Mouse (Mus musculus) hindbrain, embryonic 14.5 days (tissue): ENCODE results near the gene Prkacb. TPM values are rescaled to one million over a fixed set of nuclear protein-coding genes. Genes with fewer than 3 reads are reported as not detected.

ENCODE experiments used
- ATAC-seq: fragments of 200-750 bp; cut with Nextera tagmentation; 2 replicates; pipeline ENCODE4 v1.8.0; 2017; ENCODE audit warnings: moderate number of reproducible peaks, mild to moderate bottlenecking, moderate TSS enrichment, moderate library complexity; ENCODE audit not compliant: low FRiP score
- DNase-seq: peaks from one replicate; pipeline ENCODE4 v3.0.0-alpha.2; 2015; ENCODE audit warnings: low spot score
- H3K27ac ChIP-seq: fragments of 300-500 bp; sonication (generic); 2 replicates; pipeline ENCODE4 v1.5.1; 2014; ENCODE audit warnings: mild to moderate bottlenecking, moderate library complexity
- H3K27me3 ChIP-seq: fragments of 300-500 bp; sonication (generic); 2 replicates; pipeline ENCODE4 v1.6.1; 2014; ENCODE audit warnings: mild to moderate bottlenecking, low read length, mixed read lengths; ENCODE audit not compliant: control insufficient read depth, insufficient read depth
- H3K36me3 ChIP-seq: fragments of 300-500 bp; sonication (generic); replicated peaks from 2 replicates; pipeline ENCODE4 v1.6.1; 2014; ENCODE audit not compliant: control insufficient read depth, insufficient read depth
- H3K4me1 ChIP-seq: fragments of 300-500 bp; sonication (generic); replicated peaks from 2 replicates; pipeline ENCODE4 v1.6.1; 2014; ENCODE audit warnings: antibody characterized with exemption, low read length, mixed read lengths; ENCODE audit not compliant: control insufficient read depth, insufficient read depth
- H3K4me2 ChIP-seq: fragments of 300-500 bp; sonication (generic); replicated peaks from 2 replicates; pipeline ENCODE4 v1.6.1; 2014; ENCODE audit warnings: mild to moderate bottlenecking, moderate library complexity
- H3K4me3 ChIP-seq: fragments of 300-500 bp; sonication (generic); replicated peaks from 2 replicates; pipeline ENCODE4 v1.5.1; 2014; ENCODE audit warnings: mild to moderate bottlenecking, low read length
- H3K9ac ChIP-seq: fragments of 300-500 bp; sonication (generic); 2 replicates; pipeline ENCODE4 v1.6.1; 2014
- H3K9me3 ChIP-seq: fragments of 300-500 bp; sonication (generic); 2 replicates; pipeline ENCODE4 v1.6.1; 2016; ENCODE audit warnings: low read length; ENCODE audit not compliant: control insufficient read depth
- WGBS: fragments of 180-500 bp; shearing (Covaris S2); extraction: QIAGEN DNeasy Blood & Tissue Kit; methylation state at CpG from one replicate; pipeline ENCODE4 v1.1.7; 2014; 5-methylcytosine and 5-hydroxymethylcytosine counted together
- polyA plus RNA-seq: library from polyadenylated mRNA; unstranded; fragments of >200 nt; fragmentation: Nextera tagmentation; extraction: Ambion mirVana; gene quantifications from 2 replicates; pipeline ENCODE4 v1.2.1, GENCODE M21; 2014

The Prkacb gene
- polyA plus RNA-seq, 1 experiment from 2014 or later, result 216 TPM

DNA sequence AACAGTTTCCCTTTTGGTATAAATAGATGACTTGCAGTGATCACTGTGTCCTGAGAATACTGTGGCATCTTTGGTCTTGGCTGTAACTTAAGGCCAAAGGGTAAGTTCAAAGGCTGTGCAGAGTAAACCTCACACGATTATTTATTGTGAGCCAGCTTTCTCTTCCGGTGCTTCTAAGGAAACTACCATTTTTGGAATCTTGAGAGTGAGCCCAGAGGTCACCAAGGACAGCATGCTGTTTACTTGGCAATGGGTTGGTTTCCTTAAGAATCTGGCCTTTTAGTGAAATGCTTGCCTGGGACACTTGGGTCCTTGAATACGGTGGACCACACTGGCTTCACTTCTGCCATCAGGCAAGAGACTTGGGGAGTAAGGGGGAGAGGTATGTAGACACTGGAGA, 30.0 kb upstream of the Prkacb start:
- no peak for ATAC-seq
- no peak overlapping the region for H3K9ac ChIP-seq

DNA sequence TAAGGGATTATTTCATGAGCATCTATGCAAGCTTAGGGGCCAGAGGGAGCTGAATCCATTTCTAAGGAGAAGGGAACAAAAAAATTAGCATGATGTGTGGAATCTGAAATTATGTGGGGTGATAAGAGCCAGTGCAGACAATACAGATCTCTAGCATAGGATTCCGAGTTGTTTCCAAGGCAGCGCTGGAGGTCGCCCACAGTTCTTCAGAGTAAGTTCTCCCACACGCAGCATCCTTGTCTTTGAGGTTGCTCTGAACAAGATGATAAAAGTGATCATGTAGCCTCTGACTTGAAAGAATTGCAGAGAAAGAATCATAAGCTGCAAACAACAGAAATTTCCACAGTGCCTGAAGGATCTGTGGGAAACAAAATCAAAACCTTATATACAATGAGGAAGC, 7.9 kb upstream of the Prkacb start:
- no peaks in the 10 kb centered on the region for H3K36me3 ChIP-seq
- 92% methylated on average over 4 of the region's 4 CpGs for WGBS
- no peak for ATAC-seq
- no peak overlapping the region for H3K4me2 ChIP-seq
- DNase-seq, result no peak
- H3K4me1 ChIP-seq, result no peaks in the 10 kb centered on the region
- H3K27ac ChIP-seq, result no peak overlapping the region
- H3K9me3 ChIP-seq, result no peaks in the 10 kb centered on the region
- H3K4me3 ChIP-seq, result no peak overlapping the region
- no peak overlapping the region for H3K9ac ChIP-seq
- H3K27me3 ChIP-seq, result 0 out of 2 replicates have a peak, but pooled peaks cover 5% of the 10 kb centered on the region

More for the DNA sequence above, 30.0 kb upstream of the Prkacb start:
- H3K27ac ChIP-seq, result no peak overlapping the region
- DNase-seq, result no peak
- H3K4me1 ChIP-seq, result 0 out of 2 replicates have a peak, but pooled peaks cover 3% of the 10 kb centered on the region
- H3K36me3 ChIP-seq, result no peaks in the 10 kb centered on the region
- no peak overlapping the region for H3K4me3 ChIP-seq
- H3K9me3 ChIP-seq, result no peaks in the 10 kb centered on the region
- WGBS, result 72% methylated on average over 3 of the region's 3 CpGs
- no peaks in the 10 kb centered on the region for H3K27me3 ChIP-seq
- no peak overlapping the region for H3K4me2 ChIP-seq

DNA sequence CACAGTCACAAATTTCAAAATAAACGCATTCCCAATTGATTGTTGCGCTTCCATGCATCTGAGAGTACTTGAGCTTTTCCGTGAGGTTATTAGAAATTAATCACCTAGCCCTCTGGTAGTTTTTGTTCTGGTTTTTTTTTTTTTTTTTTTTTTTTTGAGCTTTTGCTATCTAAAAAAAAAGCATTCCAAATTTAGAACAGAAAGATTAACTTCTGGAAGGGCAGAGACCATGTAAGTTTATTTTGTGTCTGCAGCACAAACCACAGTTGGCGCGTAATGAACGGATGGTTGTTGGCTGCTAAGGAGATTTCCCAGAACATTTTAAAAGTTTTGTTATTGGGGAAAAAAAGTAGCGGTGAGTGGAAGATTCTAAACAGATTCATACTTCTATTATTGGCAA, 834 bp upstream of the Prkacb start:
- Histone ChIP-seq H3K4me3 (peak overlapping the region; percentile 87), H3K27ac (peak overlapping the region; percentile 94), H3K9me3 (no peaks in the 10 kb centered on the region), H3K36me3 (no peaks in the 10 kb centered on the region; the same call in 1 of the 2 replicates), H3K4me1 (peaks cover 19% of the 10 kb centered on the region), H3K4me2 (peak overlapping the region; percentile 77), H3K9ac (peak overlapping the region; percentile 90), H3K27me3 (no peaks in the 10 kb centered on the region)
- ATAC-seq (no peak), DNase-seq (no peak)
- 66% methylated on average over 7 of the region's 7 CpGs for WGBS

DNA sequence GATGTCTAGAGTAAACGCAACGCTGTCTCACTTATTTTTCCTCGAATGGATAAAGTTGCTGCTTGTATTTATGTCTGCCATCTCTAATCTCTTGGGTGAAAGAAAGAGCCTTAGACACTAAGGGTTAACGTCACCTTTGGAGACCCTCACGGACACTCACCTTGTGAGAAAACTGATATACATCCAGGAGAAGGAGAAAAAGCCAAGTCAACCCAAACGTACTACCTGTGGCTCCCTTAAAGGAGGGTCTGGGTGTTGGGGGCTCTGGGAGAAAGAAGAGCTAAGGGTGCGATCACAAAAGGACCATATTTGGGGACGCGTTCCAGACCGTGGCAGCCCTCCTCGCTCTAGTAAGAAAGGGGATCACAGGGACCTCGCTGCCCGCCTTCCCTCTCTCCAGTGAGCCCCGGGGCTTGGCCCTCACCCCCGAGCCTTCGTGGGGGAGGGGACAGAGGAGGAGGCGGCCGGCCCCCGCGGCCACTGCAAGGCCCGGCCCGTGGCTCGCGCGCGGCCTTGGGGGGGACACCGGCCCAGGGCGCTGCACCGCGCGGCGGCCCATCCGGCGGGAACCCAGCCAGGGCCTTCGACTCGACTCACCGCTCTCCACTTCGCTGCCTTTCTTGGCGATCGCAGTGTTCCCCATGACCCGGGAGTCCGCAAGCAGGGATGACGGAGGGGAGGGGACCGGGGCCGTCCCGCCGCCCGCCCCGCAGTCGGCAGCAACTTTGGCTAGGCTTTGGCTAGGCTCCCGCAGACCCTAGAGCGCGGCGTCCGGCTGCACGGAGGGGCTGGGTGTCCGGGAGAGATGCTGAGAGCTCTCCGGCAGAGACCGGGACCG, 530 bp downstream of the Prkacb start:
- Histone ChIP-seq H3K27me3 (no peaks in the 10 kb centered on the region), H3K9ac (peak overlapping the region; percentile 90), H3K4me2 (peak overlapping the region; percentile 80), H3K4me3 (peak overlapping the region; percentile 87), H3K27ac (peak overlapping the region; percentile 94), H3K36me3 (peaks cover 6% of the 10 kb centered on the region), H3K4me1 (peaks cover 19% of the 10 kb centered on the region), H3K9me3 (no peaks in the 10 kb centered on the region)
- ATAC-seq, result peak; percentile 70
- DNase-seq, result peak; percentile 48
- 1% methylated on average over 40 of the region's 60 CpGs for WGBS

DNA sequence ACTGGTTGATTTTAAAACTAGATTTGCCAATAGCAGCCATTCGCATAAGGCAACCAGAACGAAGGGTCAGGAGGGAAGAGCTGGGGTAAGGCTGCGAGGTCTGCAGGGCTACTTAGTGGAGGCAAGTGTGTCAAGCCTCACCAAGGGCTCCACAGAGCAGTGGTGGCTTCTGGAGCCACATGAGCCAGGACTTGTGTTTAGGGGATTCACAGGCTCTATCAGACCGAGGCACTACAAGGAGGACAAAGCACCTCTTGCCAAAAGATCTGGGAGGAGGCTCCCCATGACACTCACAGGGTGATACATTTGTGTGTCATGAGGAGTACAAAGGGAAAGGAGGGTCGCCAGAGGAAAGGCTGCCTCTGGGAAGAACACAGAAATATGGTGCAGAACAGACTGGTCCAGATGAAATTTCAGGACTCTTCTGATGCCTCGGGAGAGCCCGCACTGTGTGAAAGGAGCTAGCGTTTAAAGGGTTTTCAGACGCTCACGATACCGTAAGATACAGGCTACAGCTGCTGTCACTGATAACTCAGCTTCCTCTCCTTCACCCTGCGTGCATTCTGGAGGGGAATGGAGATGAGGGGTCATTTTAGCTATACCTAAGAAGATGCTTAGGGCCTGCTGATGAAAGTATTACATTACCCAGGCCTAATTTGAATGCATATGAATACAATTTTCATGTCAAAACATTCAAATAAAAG, 19.1 kb downstream of the Prkacb start:
- Histone ChIP-seq H3K4me1 (no peaks in the 10 kb centered on the region), H3K4me3 (no peak overlapping the region), H3K27ac (no peak overlapping the region), H3K9me3 (no peaks in the 10 kb centered on the region), H3K9ac (no peak overlapping the region), H3K27me3 (no peaks in the 10 kb centered on the region), H3K36me3 (no peaks in the 10 kb centered on the region; the same call in 1 of the 2 replicates), H3K4me2 (no peak overlapping the region)
- 90% methylated on average over 12 of the region's 12 CpGs for WGBS
- DNase-seq, result no peak
- no peak for ATAC-seq

GRCm38 (mm10) chr3:146792144-146792748, 20.5 kb downstream of the Prkacb start:
- no peaks in the 10 kb centered on the region for H3K27me3 ChIP-seq
- DNase-seq, result no peak
- H3K4me3 ChIP-seq, result no peak overlapping the region
- H3K4me1 ChIP-seq, result no peaks in the 10 kb centered on the region
- no peaks in the 10 kb centered on the region; the same call in 1 of the 2 replicates for H3K36me3 ChIP-seq
- no peaks in the 10 kb centered on the region for H3K9me3 ChIP-seq
- H3K27ac ChIP-seq, result no peak overlapping the region
- H3K4me2 ChIP-seq, result no peak overlapping the region
- WGBS, result 86% methylated on average over 3 of the region's 3 CpGs
- ATAC-seq, result no peak
- H3K9ac ChIP-seq, result no peak overlapping the region

GRCm38 (mm10) chr3:146784233-146784632, 28.6 kb downstream of the Prkacb start:
- DNase-seq, result no peak
- H3K4me2 ChIP-seq, result no peak overlapping the region
- peaks cover 11% of the 10 kb centered on the region for H3K4me1 ChIP-seq
- H3K36me3 ChIP-seq, result no peaks in the 10 kb centered on the region
- no peak overlapping the region for H3K9ac ChIP-seq
- H3K27me3 ChIP-seq, result no peaks in the 10 kb centered on the region
- 73% methylated on average over 3 of the region's 3 CpGs for WGBS
- ATAC-seq, result no peak
- no peak overlapping the region for H3K4me3 ChIP-seq
- H3K27ac ChIP-seq, result peak overlapping the region; percentile 47; the same call in 1 of the 2 replicates
- no peaks in the 10 kb centered on the region for H3K9me3 ChIP-seq

DNA sequence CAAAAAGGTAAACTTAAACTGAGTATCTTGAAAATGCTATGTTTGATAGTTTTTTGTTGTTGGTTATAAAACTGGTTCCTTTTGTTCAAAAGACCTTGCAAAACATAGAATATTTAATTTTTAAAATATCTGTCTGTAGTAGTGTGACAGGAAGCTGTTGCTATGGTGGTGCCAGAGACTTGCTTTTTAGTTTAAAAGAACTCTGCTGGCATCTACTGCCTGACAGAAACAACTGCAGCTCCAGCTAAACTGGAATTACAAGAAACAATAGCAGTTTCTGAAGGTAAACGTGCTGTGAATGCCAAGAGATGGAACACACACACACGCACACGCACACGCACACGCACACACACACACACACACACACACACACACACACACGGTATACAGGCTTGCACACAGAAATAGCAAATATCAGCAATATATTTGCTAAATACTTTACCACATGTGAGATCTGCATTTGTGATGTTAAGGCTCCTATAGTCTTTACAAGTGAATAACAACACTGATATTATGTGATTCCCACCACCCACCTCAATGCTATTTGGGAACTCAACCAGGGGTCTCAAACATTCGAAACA, 29.1 kb downstream of the Prkacb start:
- Histone ChIP-seq H3K4me3 (no peak overlapping the region), H3K36me3 (no peaks in the 10 kb centered on the region), H3K27me3 (no peaks in the 10 kb centered on the region), H3K9me3 (no peaks in the 10 kb centered on the region), H3K4me2 (no peak overlapping the region), H3K27ac (peak overlapping the region; percentile 47; the same call in 1 of the 2 replicates), H3K9ac (no peak overlapping the region), H3K4me1 (peaks cover 11% of the 10 kb centered on the region)
- ATAC-seq (peak; percentile 55), DNase-seq (peak; percentile 71)
- 76% methylated on average over 7 of the region's 7 CpGs for WGBS

DNA sequence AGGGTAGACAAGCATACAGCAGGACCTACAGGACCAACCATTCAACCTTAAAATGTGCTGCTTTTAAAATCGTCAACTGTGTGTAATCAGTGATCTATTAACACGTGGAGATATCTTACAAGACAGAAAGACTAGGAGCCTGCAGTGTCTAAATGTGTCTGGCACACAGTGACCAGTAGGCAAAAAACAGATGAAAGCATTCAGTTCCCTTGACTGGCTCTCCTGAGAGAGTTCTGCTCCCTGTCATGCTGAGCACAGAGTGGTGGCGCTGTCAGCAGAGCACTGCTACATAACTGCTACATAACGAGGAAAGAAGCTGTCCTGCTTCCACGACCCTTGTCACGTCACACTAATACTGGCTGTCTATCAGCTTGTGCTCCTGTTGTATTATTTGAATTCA, 30.2 kb downstream of the Prkacb start:
- no peak overlapping the region for H3K27ac ChIP-seq
- H3K4me1 ChIP-seq, result peaks cover 11% of the 10 kb centered on the region
- ATAC-seq (0 out of 2 replicates have a peak, but pooled peaks have one; percentile 46), DNase-seq (no peak)
- no peak overlapping the region for H3K4me3 ChIP-seq
- H3K36me3 ChIP-seq, result no peaks in the 10 kb centered on the region
- H3K27me3 ChIP-seq, result no peaks in the 10 kb centered on the region
- peak overlapping the region; percentile 16; the same call in 1 of the 2 replicates for H3K9ac ChIP-seq
- H3K9me3 ChIP-seq, result no peaks in the 10 kb centered on the region
- 28% methylated on average over 6 of the region's 6 CpGs for WGBS
- H3K4me2 ChIP-seq, result no peak overlapping the region
